Mouse (Mus musculus) ES-E14 (cell line): ENCODE data around the gene Bcr. TPM values are rescaled to one million over a fixed set of nuclear protein-coding genes. Genes with fewer than 3 reads are reported as not detected.

Experiments
- DNase-seq: peaks from one replicate; pipeline ENCODE4 v3.0.0-alpha.2; 2013; ENCODE audit warnings: low read depth, low spot score
- H3K27ac ChIP-seq: 2 replicates; pipeline ENCODE4 v1.5.1; 2012; ENCODE audit warnings: low read depth, mild to moderate bottlenecking, low read length, moderate library complexity, mixed read lengths; ENCODE audit not compliant: poor library complexity, insufficient read depth, severe bottlenecking
- H3K36me3 ChIP-seq: 2 replicates; pipeline ENCODE4 v1.6.1; 2012; ENCODE audit warnings: mild to moderate bottlenecking, low read length, moderate library complexity, mixed read lengths; ENCODE audit not compliant: control insufficient read depth, poor library complexity, insufficient read depth, severe bottlenecking
- H3K4me1 ChIP-seq, 2 experiments: fragments of 150-350 bp in 1 of 2; sonication (generic) in 1 of 2; 2 replicates each; pipeline ENCODE4 v1.6.1; 2012; ENCODE audit warnings: low read length in 2 of 2, mild to moderate bottlenecking in 1 of 2, mixed read lengths in 1 of 2; ENCODE audit not compliant: control insufficient read depth in 2 of 2, insufficient read depth in 2 of 2, poor library complexity in 1 of 2
- H3K4me3 ChIP-seq, 2 experiments: fragments of 150-350 bp in 1 of 2; sonication (generic) in 1 of 2; 2 replicates each; pipeline ENCODE4 v1.5.1; 2012; ENCODE audit warnings: low read length in 2 of 2, low read depth in 1 of 2, mild to moderate bottlenecking in 1 of 2, mixed read lengths in 1 of 2; ENCODE audit not compliant: insufficient read depth in 1 of 2, poor library complexity in 1 of 2, severe bottlenecking in 1 of 2
- H3K9ac ChIP-seq: 2 replicates; pipeline ENCODE4 v1.6.1; 2012; ENCODE audit warnings: low read depth, mild to moderate bottlenecking, low read length, mixed read lengths; ENCODE audit not compliant: poor library complexity, insufficient read depth, severe bottlenecking
- H3K9me3 ChIP-seq: fragments of 150-350 bp; sonication (generic); 2 replicates; pipeline ENCODE4 v1.6.1; 2012; ENCODE audit warnings: low read depth, mild to moderate bottlenecking, low read length; ENCODE audit not compliant: control insufficient read depth, insufficient read depth
- CHD2 ChIP-seq: IDR thresholded peaks from 2 replicates; pipeline ENCODE4 v1.6.1; 2014; ENCODE audit warnings: mild to moderate bottlenecking, low read depth, low read length, inconsistent platforms
- HCFC1 ChIP-seq: IDR thresholded peaks from 2 replicates; pipeline ENCODE4 v1.6.1; 2012; ENCODE audit warnings: low read length, inconsistent platforms, borderline replicate concordance; ENCODE audit not compliant: insufficient read depth
- MAFK ChIP-seq: IDR thresholded peaks from 2 replicates; pipeline ENCODE4 v1.6.1; 2014; ENCODE audit warnings: mild to moderate bottlenecking, low read depth, low read length, inconsistent platforms; ENCODE audit not compliant: insufficient read depth
- ZC3H11A ChIP-seq: IDR thresholded peaks from 2 replicates; pipeline ENCODE4 v1.6.1; 2012; ENCODE audit warnings: low read depth, mild to moderate bottlenecking, inconsistent platforms, low read length, borderline replicate concordance
- ZNF384 ChIP-seq: IDR thresholded peaks from 2 replicates; pipeline ENCODE4 v1.6.1; 2012; ENCODE audit warnings: low read depth, low read length, inconsistent platforms
- in situ Hi-C, 2 experiments: fragments of 600-800 bp; cut with MboI; formaldehyde crosslinking; loops; one replicate each; pipeline ENCODE4 v1.15.1; 2025; ENCODE audit warnings: low sequenced_read_pairs in 2 of 2, inconsistent platforms in 1 of 2; ENCODE audit not compliant: unreplicated experiment in 2 of 2
- total RNA-seq: library from RNA; depleted of rRNA; stranded (reverse); fragments of 300-350 nt; gene quantifications from 2 replicates; pipeline ENCODE4 v1.2.3, GENCODE M21; 2012

Bcr gene
- total RNA-seq, 1 experiment, result 19.5 TPM

- H3K9ac ChIP-seq, result no peak overlapping the region
- no peak overlapping the region for H3K27ac ChIP-seq
- no peaks in the 10 kb centered on the region; the same call in 1 of the 2 replicates for H3K36me3 ChIP-seq
- H3K9me3 ChIP-seq, result no peaks in the 10 kb centered on the region
- no peak for DNase-seq
- H3K4me3 ChIP-seq, result no peak overlapping the region
- in situ Hi-C loops, result no loop called here
- peaks cover 10 to 27% of the 10 kb centered on the region in 2 experiments for H3K4me1 ChIP-seq
- no peak for TF ChIP-seq MAFK
- TF ChIP-seq CHD2, result no peak
- TF ChIP-seq ZNF384, result no peak
- no peak for TF ChIP-seq HCFC1
- TF ChIP-seq ZC3H11A, result no peak
These were observed 56.6 kb downstream of the Bcr start for GRCm38 (mm10) chr10:75116842-75117457.

- no peak overlapping the region for H3K4me3 ChIP-seq
- DNase-seq, result no peak
- TF ChIP-seq CHD2 (no peak), ZC3H11A (no peak), MAFK (no peak), ZNF384 (no peak), HCFC1 (no peak)
- no peak overlapping the region for H3K27ac ChIP-seq
- H3K9ac ChIP-seq, result no peak overlapping the region
- H3K4me1 ChIP-seq, result peaks cover 10 to 26% of the 10 kb centered on the region in 2 experiments
- no peaks in the 10 kb centered on the region for H3K9me3 ChIP-seq
- no peaks in the 10 kb centered on the region; the same call in 1 of the 2 replicates for H3K36me3 ChIP-seq
- in situ Hi-C loops, result no loop called here
These were observed 58.1 kb downstream of the Bcr start for GRCm38 (mm10) chr10:75118444-75118843.

GRCm38 (mm10) chr10:75119396-75119795 is 59.0 kb downstream of the Bcr start:
- H3K36me3 ChIP-seq, result no peaks in the 10 kb centered on the region; the same call in 1 of the 2 replicates
- peaks cover 10 to 26% of the 10 kb centered on the region in 2 experiments for H3K4me1 ChIP-seq
- TF ChIP-seq ZC3H11A (no peak), CHD2 (no peak), ZNF384 (no peak), HCFC1 (no peak), MAFK (no peak)
- DNase-seq, result no peak
- no peak overlapping the region for H3K9ac ChIP-seq
- no peak overlapping the region for H3K4me3 ChIP-seq
- no peaks in the 10 kb centered on the region for H3K9me3 ChIP-seq
- in situ Hi-C loops, result no loop called here
- H3K27ac ChIP-seq, result no peak overlapping the region

- Histone ChIP-seq H3K9ac (no peak overlapping the region), H3K4me3 (no peak overlapping the region), H3K4me1 (peaks cover 10 to 26% of the 10 kb centered on the region in 2 experiments), H3K9me3 (no peaks in the 10 kb centered on the region), H3K27ac (no peak overlapping the region), H3K36me3 (peaks cover 4% of the 10 kb centered on the region; the same call in 1 of the 2 replicates)
- DNase-seq, result no peak
- TF ChIP-seq ZNF384, result no peak
- no peak for TF ChIP-seq HCFC1
- no peak for TF ChIP-seq ZC3H11A
- TF ChIP-seq CHD2, result no peak
- no peak for TF ChIP-seq MAFK
- in situ Hi-C loops, result no loop called here
These were observed 59.8 kb downstream of the Bcr start for GRCm38 (mm10) chr10:75120176-75120575.

- in situ Hi-C loops, result no loop called here
- H3K9me3 ChIP-seq, result no peaks in the 10 kb centered on the region
- H3K36me3 ChIP-seq, result peaks cover 4% of the 10 kb centered on the region; the same call in 1 of the 2 replicates
- no peak overlapping the region for H3K9ac ChIP-seq
- TF ChIP-seq CHD2, result no peak
- DNase-seq, result no peak
- peaks cover 10 to 26% of the 10 kb centered on the region in 2 experiments for H3K4me1 ChIP-seq
- no peak overlapping the region for H3K4me3 ChIP-seq
- H3K27ac ChIP-seq, result no peak overlapping the region
These were observed 60.6 kb downstream of the Bcr start for GRCm38 (mm10) chr10:75121028-75121427.
